In the genomic region with DNA sequence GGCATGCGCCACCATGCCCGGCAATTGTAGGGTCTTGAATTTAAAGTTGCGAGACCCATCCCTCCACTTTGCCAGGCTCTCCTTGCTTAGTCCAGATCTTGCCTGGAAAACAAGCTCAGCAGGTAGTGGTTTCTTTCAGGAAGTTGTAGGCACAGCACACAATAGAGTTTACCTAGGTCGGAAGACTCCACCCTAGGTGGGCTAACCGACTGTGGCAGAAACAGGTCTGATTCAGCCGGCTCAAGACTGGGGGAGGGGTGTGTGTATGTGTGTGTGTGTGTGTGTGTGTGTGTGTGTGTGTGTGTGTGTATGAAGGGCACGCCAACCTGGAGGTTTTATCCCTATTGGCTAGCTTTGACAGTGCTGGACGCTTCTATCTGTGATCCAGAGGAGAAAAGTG, we compare ENCODE assay signal across 25 mouse cellular contexts. TPM values are rescaled to one million over a fixed set of nuclear protein-coding genes. Genes with fewer than 3 reads are reported as not detected.
"Had no signal": no experiment of that assay in that cellular context is flagged by ENCODE, and none has a peak within 500 bp of the region (broad histone marks: within the 10 kb centered on the region; RNA-seq: fewer than 3 reads in every experiment).

No protein-coding gene starts in this region.

- H3K9ac ChIP-seq: heart, embryonic 13.5 days; heart, embryonic 15.5 days; hindbrain, embryonic 13.5 days; hindbrain, embryonic 15.5 days; limb, embryonic 13.5 days; limb, embryonic 15.5 days; liver, embryonic 12.5 days; liver, embryonic 14.5 days had no signal

- H3K4me1 ChIP-seq: heart, embryonic 13.5 days; heart, embryonic 15.5 days; hindbrain, embryonic 15.5 days; limb, embryonic 13.5 days; limb, embryonic 15.5 days; liver, embryonic 12.5 days had no signal

- H3K27ac ChIP-seq: gastrocnemius, adult 2 months; heart, embryonic 13.5 days; heart, embryonic 15.5 days; hindbrain, embryonic 13.5 days; hindbrain, embryonic 15.5 days; hindbrain, postnatal 0 days; layer of hippocampus, adult 2 months; limb, embryonic 13.5 days; limb, embryonic 15.5 days; liver, embryonic 12.5 days; liver, embryonic 14.5 days had no signal

- H3K27me3 ChIP-seq: heart, embryonic 13.5 days; heart, embryonic 15.5 days; hindbrain, embryonic 13.5 days; hindbrain, embryonic 15.5 days; limb, embryonic 13.5 days; limb, embryonic 15.5 days had no signal

- H3K4me2 ChIP-seq: heart, embryonic 11.5 days; heart, embryonic 13.5 days; heart, embryonic 15.5 days; hindbrain, embryonic 13.5 days; hindbrain, embryonic 15.5 days; limb, embryonic 13.5 days; limb, embryonic 15.5 days; liver, embryonic 12.5 days had no signal

- H3K9me3 ChIP-seq: heart, embryonic 13.5 days; heart, embryonic 15.5 days; hindbrain, embryonic 13.5 days; hindbrain, embryonic 15.5 days; limb, embryonic 13.5 days; limb, embryonic 15.5 days; liver, embryonic 12.5 days had no signal

- DNase-seq: gastrocnemius, adult 2 months; gastrocnemius, postnatal 10 days; gastrocnemius, postnatal 25 days; heart, adult 18-20 months; heart, postnatal 14 days; heart, postnatal 36 days; kidney, adult 18-20 months; kidney, adult 8-10 months; kidney, postnatal 10 days; kidney, postnatal 25 days; kidney, postnatal 4 days; layer of hippocampus, postnatal 36 days had no signal

- H3K4me3 ChIP-seq: gastrocnemius, adult 2 months; heart, embryonic 13.5 days; heart, embryonic 15.5 days; hindbrain, embryonic 13.5 days; hindbrain, embryonic 15.5 days; layer of hippocampus, adult 2 months; limb, embryonic 13.5 days; limb, embryonic 15.5 days; liver, embryonic 12.5 days had no signal

- ATAC-seq: hindbrain, postnatal 0 days; intestine, embryonic 16.5 days; liver, embryonic 12.5 days had no signal

- H3K36me3 ChIP-seq: heart, embryonic 13.5 days; heart, embryonic 15.5 days; hindbrain, embryonic 13.5 days; hindbrain, embryonic 15.5 days; limb, embryonic 13.5 days; limb, embryonic 15.5 days; liver, embryonic 12.5 days had no signal

RNA-seq across cellular contexts. Expression of a gene that starts 10.2 kb away (rescaled TPM):
- polyA plus RNA-seq: heart, postnatal 0 days; liver, embryonic 12.5 days had no signal
